8 mouse cellular contexts compared by ENCODE assay signal in genomic region chr9:108569381-108570206, GRCm38 (mm10). TPM values are rescaled to one million over a fixed set of nuclear protein-coding genes. Genes with fewer than 3 reads are reported as not detected.
DNase-seq lines count a peak whose midpoint lies in the region; ATAC-seq and TF ChIP-seq lines count a peak whose summit lies in the region.

Gene Dalrd3 (plus strand): TSS chr9:108569886.

- peaks cover 17% of the 10 kb centered on the region for H3K4me1 ChIP-seq in hindbrain, postnatal 0 days (ENCODE audit: insufficient read depth, low read length)

- WGBS in hindbrain, postnatal 0 days, result 6% methylated on average over 42 of the region's 42 CpGs

- peak within 1 kb of the TSS; percentile 86 for H3K4me3 ChIP-seq in gastrocnemius, adult 2 months
- peak within 1 kb of the TSS; percentile 53 for H3K4me3 ChIP-seq in hindbrain, postnatal 0 days (ENCODE audit: low read length)

- no peaks in the 10 kb centered on the region for H3K9me3 ChIP-seq in hindbrain, postnatal 0 days (ENCODE audit: low read length)

- peak within 1 kb of the TSS; percentile 49 for H3K9ac ChIP-seq in hindbrain, postnatal 0 days (replicated peaks; ENCODE audit: low read length)

- ATAC-seq in activated CD4-positive, CD25-positive, alpha-beta regulatory T cell, adult 4 months, result peak; percentile 61
- peak; percentile 45 for ATAC-seq in common myeloid progenitor, adult 5-6 weeks (replicated peaks; ENCODE audit: low read depth, poor library complexity, severe bottlenecking)
- ATAC-seq in hindbrain, postnatal 0 days, result peak; percentile 61
- peak; percentile 48 for ATAC-seq in megakaryocyte-erythroid progenitor cell, adult 5-6 weeks (replicated peaks; ENCODE audit: low FRiP score, low TSS enrichment, poor library complexity, severe bottlenecking)

- no peaks in the 10 kb centered on the region for H3K27me3 ChIP-seq in hindbrain, postnatal 0 days (ENCODE audit: insufficient read depth, low read length)

- peak within 1 kb of the TSS; percentile 98 for H3K27ac ChIP-seq in gastrocnemius, adult 2 months
- peak within 1 kb of the TSS; percentile 74 for H3K27ac ChIP-seq in hindbrain, postnatal 0 days

- DNase-seq in gastrocnemius, adult 2 months, result peak; percentile 94
- DNase-seq in hindbrain, postnatal 0 days (ENCODE audit: low spot score), result peak; percentile 96
- DNase-seq in left cerebral cortex, postnatal 10 days (ENCODE audit: extremely low spot score in 1 of 2, low spot score in 2 of 2), result peak; percentile 90 to 93
- peak; percentile 85 for DNase-seq in right cerebral cortex, postnatal 25 days
- peak; percentile 86 to 90 for DNase-seq in urinary bladder, postnatal 4 days (ENCODE audit: low spot score in 2 of 2)

- intact Hi-C loops in gastrocnemius, adult 2 months (cut with DNase I), result loop anchor here (5.0 kb wide), 1 partner anchor 52 kb away; the partner anchor contains the start of gene Qrich1
- intact Hi-C loops in left cerebral cortex, postnatal 10 days (cut with DNase I), result no loop called here

- H3K36me3 ChIP-seq in hindbrain, postnatal 0 days (ENCODE audit: insufficient read depth, low read length), result peaks cover 38% of the 10 kb centered on the region

- H3K4me2 ChIP-seq in hindbrain, postnatal 0 days (ENCODE audit: low read depth, low read length), result peak within 1 kb of the TSS; percentile 91

- TF ChIP-seq CTCF in gastrocnemius, adult 2 months (IDR thresholded peaks at IDR 0.05), result peak; percentile 3; the same call in 1 of the 2 replicates
- no peak for TF ChIP-seq CTCF in hindbrain, postnatal 0 days (IDR thresholded peaks at IDR 0.05; ENCODE audit: low read depth)

RNA-seq across cellular contexts. Expression of gene Dalrd3, which starts in this region (rescaled TPM):
- 10 to 100 TPM; 46.1 to 77.0 TPM for polyA plus RNA-seq in activated CD4-positive, CD25-positive, alpha-beta regulatory T cell, adult 4 months (2017; shearing (Covaris generic))
- total RNA-seq in common myeloid progenitor, adult 5-6 weeks (2017), result 37.7 and 38.8 TPM in 2 replicates
- total RNA-seq in gastrocnemius, adult 2 months (2021), result 10 to 100 TPM in 1 of 2 experiments, 1 to 10 TPM in 1; 8.0 to 11.3 TPM
- total RNA-seq in hindbrain, postnatal 0 days (2014; rRNA removed), result 97.3 and 109 TPM in 2 replicates
- 251 and 255 TPM in 2 replicates for polyA plus RNA-seq in hindbrain, postnatal 0 days (2015; fragmentation: Nextera tagmentation; extraction: Ambion mirVana)
- 10 to 100 TPM; 70.9 to 76.1 TPM for total RNA-seq in left cerebral cortex, postnatal 10 days (2021)
- 119 and 182 TPM in 2 replicates for total RNA-seq in megakaryocyte-erythroid progenitor cell, adult 5-6 weeks (2014; fragmentation: Nextera tagmentation)
- total RNA-seq in megakaryocyte-erythroid progenitor cell, adult 5-6 weeks (2017), result 27.5 and 61.0 TPM in 2 replicates

Comparison
In these comparisons a context has a peak if more than half of its experiments do, and no peak if none do; other contexts are left out.
1. Peak in every context shown above with its lines: DNase-seq, ATAC-seq, H3K4me3 ChIP-seq and H3K27ac ChIP-seq.